Mouse (Mus musculus): ENCODE measurements at regions not wholly inside any gene's neighbourhood (a gene's known extent, or its start where the extent isn't known, plus 50 kb on each side); places are given as distances from the start of the nearest gene placed in this dataset.

- TF ChIP-seq POLR2A (IDR thresholded peaks at IDR 0.05; ENCODE audit: low read depth, low read length), result no peak
- no peak for TF ChIP-seq CTCF (IDR thresholded peaks at IDR 0.05; ENCODE audit: extremely low read depth, insufficient read depth, insufficient read length, insufficient replicate concordance)
Measured at GRCm38 (mm10) chr8:35877581-35877980, 112.0 kb downstream of the Gm19410 start.

Data from spleen, adult 2 months (tissue).